Mouse (Mus musculus): ENCODE results near the gene Eif3f.

DNA sequence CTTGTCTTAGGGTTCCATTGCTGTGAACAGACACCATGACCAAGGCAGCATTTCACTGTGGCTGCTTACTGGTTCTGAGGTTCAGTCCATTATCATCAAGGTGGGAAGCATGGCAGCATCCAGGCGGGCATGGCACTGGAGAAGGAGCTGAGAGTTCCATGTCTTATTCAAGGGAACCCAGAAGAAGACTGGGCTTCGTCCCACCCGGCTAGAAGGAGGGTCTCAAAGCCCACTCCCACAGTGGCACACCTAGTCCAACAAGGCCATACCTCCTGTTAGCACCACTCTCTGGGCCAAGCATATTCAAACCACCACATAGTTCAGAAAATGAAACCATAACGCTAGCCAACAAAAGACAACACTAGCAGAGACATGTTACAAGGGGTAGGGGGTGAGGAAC is 2.4 kb downstream of the Eif3f start:
- TF ChIP-seq ZMIZ1 (IDR thresholded peaks at IDR 0.05; ENCODE audit: low read depth, low read length) (no peak), POLR2A (IDR thresholded peaks at IDR 0.05; ENCODE audit: control insufficient read depth in 1 of 2, insufficient read depth in 1 of 2, low read depth in 1 of 2, low read length in 2 of 2, poor library complexity in 1 of 2) (no peak), E2F4 (IDR thresholded peaks at IDR 0.05; ENCODE audit: borderline replicate concordance, low read depth, low read length) (no peak), ZC3H11A (IDR thresholded peaks at IDR 0.05; ENCODE audit: low read depth, low read length) (no peak), USF1 (IDR thresholded peaks at IDR 0.05; ENCODE audit: low read depth, low read length) (no peak)

All from MEL (cell line).